In genomic region chr7:25902061-25902690, GRCm38 (mm10) we compare ENCODE assay signal across 16 mouse cellular contexts. TPM values are rescaled to one million over a fixed set of nuclear protein-coding genes. Genes with fewer than 3 reads are reported as not detected.
DNase-seq lines count a peak whose midpoint lies in the region.
"Had no signal": no experiment of that assay in that cellular context is flagged by ENCODE, and none has a peak within 500 bp of the region (broad histone marks: within the 10 kb centered on the region; RNA-seq: fewer than 3 reads in every experiment).

No protein-coding gene starts in this region.

- H3K4me3 ChIP-seq in brown adipose tissue, adult 24 weeks (ENCODE audit: insufficient read depth, low read depth, low read length), result no peak overlapping the region
- no peak overlapping the region for H3K4me3 ChIP-seq in forebrain, embryonic 10.5 days

- no peaks in the 10 kb centered on the region for H3K36me3 ChIP-seq in forebrain, embryonic 10.5 days (replicated peaks)

- peak overlapping the region; percentile 21; the same call in 1 of the 2 replicates for H3K27ac ChIP-seq in brown adipose tissue, adult 24 weeks (replicated peaks; ENCODE audit: low read depth, low read length)
- no peak overlapping the region for H3K27ac ChIP-seq in forebrain, embryonic 10.5 days
- H3K27ac ChIP-seq: macrophage had no signal

- no peaks in the 10 kb centered on the region for H3K27me3 ChIP-seq in forebrain, embryonic 10.5 days (ENCODE audit: poor library complexity, severe bottlenecking)

- peaks cover 22% of the 10 kb centered on the region for H3K9me3 ChIP-seq in forebrain, embryonic 10.5 days

- DNase-seq in adrenal gland, postnatal 10 days, result peak; percentile 16
- no peak for DNase-seq in adrenal gland, postnatal 14 days
- peak; percentile 2 to 4 for DNase-seq in layer of hippocampus, adult 8-10 months (ENCODE audit: low spot score in 2 of 2)
- DNase-seq in layer of hippocampus, postnatal 25 days (ENCODE audit: extremely low spot score in 1 of 2, low spot score in 1 of 2), result no peak
- DNase-seq in lung, postnatal 4 days, result peak; percentile 67 to 84
- DNase-seq in forebrain, embryonic 10.5 days (ENCODE audit: extremely low spot score, low spot score), result no peak
- DNase-seq in thymus, postnatal 10 days (ENCODE audit: low spot score in 2 of 2), result no peak
- DNase-seq: adrenal gland, adult 8-10 months; cerebellum, adult 2 months; forebrain, postnatal 0 days; kidney, adult 2 months had no signal

- WGBS in forebrain, embryonic 10.5 days, result 84% methylated on average over 8 of the region's 8 CpGs

- no peaks in the 10 kb centered on the region for H3K4me1 ChIP-seq in brown adipose tissue, adult 24 weeks (ENCODE audit: control insufficient read depth, insufficient read depth, insufficient read length, low read length)
- no peaks in the 10 kb centered on the region for H3K4me1 ChIP-seq in forebrain, embryonic 10.5 days

RNA-seq across cellular contexts. Expression of gene Cyp2b10, which starts 4.8 kb away (rescaled TPM):
- total RNA-seq in adrenal gland, postnatal 10 days (2021), result 10 to 100 TPM in 1 of 2 experiments, 1 to 10 TPM in 1; 1.4 to 12.6 TPM
- 13.5 and 55.9 TPM in 2 replicates for total RNA-seq in adrenal gland, postnatal 14 days (2021)
- under 1 TPM; 0.20 to 0.47 (median 0.34) TPM for total RNA-seq in layer of hippocampus, adult 8-10 months (2022)
- under 1 TPM; 0.19 to 0.27 TPM for total RNA-seq in layer of hippocampus, postnatal 25 days (2021)
- polyA plus RNA-seq in brown adipose tissue, adult 24 weeks (2012; ENCODE audit: insufficient read depth, insufficient read length, missing spikeins), result 2.9 and 47.4 TPM in 2 replicates
- polyA plus RNA-seq in forebrain, embryonic 10.5 days (2016; fragmentation: Nextera tagmentation; extraction: Ambion mirVana), result not detected in 2 replicates
- total RNA-seq: forebrain, postnatal 0 days; hematopoietic stem cell, adult 5-6 weeks; MEL had no signal
- polyA plus RNA-seq: cerebellum, adult 2 months; embryonic facial prominence, embryonic 11.5 days; forebrain, postnatal 0 days; kidney, adult 2 months; macrophage had no signal

Comparison
In these comparisons a context has a peak if more than half of its experiments do, and no peak if none do; other contexts are left out.
1. DNase-seq: peak in adrenal gland, postnatal 10 days (single experiment), layer of hippocampus, adult 8-10 months (2 of 2) and lung, postnatal 4 days (2 of 2); none in adrenal gland, postnatal 14 days (single experiment), layer of hippocampus, postnatal 25 days (0 of 2), forebrain, embryonic 10.5 days (single experiment) and thymus, postnatal 10 days (0 of 2).